Mouse (Mus musculus): ENCODE measurements around the gene Dnah12. TPM values are rescaled to one million over a fixed set of nuclear protein-coding genes. Genes with fewer than 3 reads are reported as not detected.
A peak's percentile ranks its signal among the peaks of the same experiment; 100 is the strongest.

The Dnah12 gene
- 0.05 TPM in 1 of 2 replicates, not detected in the other for polyA plus RNA-seq (2016; fragmentation: Nextera tagmentation; extraction: Ambion mirVana)

DNA sequence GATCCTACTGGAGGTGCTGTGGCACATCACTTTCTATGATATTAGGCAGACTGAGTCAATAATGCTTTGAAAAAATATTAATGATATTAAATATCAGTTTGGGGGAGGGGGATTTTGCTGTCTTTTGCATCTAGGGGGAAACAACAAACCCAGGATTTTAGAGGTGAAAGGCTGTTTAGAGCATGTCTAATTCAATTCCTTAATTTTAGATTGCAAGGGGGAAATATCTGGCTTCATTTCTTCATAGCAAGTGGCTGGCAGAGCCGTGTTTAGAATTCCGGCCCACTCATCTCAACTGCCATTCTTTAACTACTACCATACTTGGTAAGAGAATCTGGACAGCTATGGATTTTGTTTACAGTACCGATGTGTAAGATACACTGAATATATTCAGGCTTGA lies at the start of gene Dnah12:
Gene Dnah12, plus strand, starts transcription at position 301 of the 400 bp plus-strand sequence.
- Histone ChIP-seq H3K9me3 (replicated peaks) (no peaks in the 10 kb centered on the region), H3K4me2 (no peak within 1 kb of the TSS), H3K36me3 (no peaks in the 10 kb centered on the region), H3K27ac (ENCODE audit: poor library complexity, severe bottlenecking) (no peak within 1 kb of the TSS), H3K4me3 (no peak within 1 kb of the TSS), H3K27me3 (replicated peaks) (no peaks in the 10 kb centered on the region), H3K4me1 (replicated peaks) (peaks cover 3% of the 10 kb centered on the region; the same call in 1 of the 2 replicates), H3K9ac (no peak within 1 kb of the TSS)
- 84% methylated on average over 3 of the region's 3 CpGs for WGBS
- no peak for ATAC-seq (ENCODE audit: insufficient number of reproducible peaks, low FRiP score)

DNA sequence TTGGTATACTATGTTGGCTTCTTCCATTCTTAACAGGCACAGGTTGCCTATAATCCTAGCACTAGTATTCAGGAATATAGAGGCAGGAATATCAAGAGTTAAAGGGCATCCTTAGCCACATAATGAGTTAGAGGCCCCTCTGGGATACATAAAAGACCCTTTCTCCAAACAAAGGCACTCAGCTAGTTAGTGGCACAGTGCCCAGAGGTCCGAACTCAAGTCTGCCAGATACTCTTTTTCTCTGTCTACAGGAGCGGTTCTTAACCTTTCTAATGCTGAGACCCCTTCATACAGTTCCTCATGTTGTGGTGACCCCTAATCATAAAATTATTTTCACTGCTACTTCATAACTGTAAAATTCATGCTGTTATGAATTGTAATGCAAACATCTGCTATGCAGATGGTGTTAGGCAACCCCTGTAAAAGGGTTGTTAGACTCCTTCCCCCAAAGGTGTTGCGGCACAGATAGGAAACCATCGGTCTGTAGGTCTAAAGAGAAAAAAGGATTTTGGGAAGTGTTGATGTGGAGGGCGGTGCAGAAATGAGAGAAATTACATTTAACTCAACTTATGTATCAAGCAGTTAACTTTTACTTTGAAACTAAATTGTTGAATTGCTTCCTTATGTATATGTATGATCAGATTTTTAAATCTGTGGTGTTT lies 47.0 kb upstream of the Dnah12 start:
- Histone ChIP-seq H3K4me3 (no peak overlapping the region), H3K9me3 (replicated peaks) (no peaks in the 10 kb centered on the region), H3K9ac (no peak overlapping the region), H3K27ac (ENCODE audit: poor library complexity, severe bottlenecking) (no peak overlapping the region), H3K27me3 (replicated peaks) (no peaks in the 10 kb centered on the region), H3K4me2 (peak overlapping the region; percentile 13; the same call in 1 of the 2 replicates), H3K4me1 (replicated peaks) (peaks cover 13% of the 10 kb centered on the region), H3K36me3 (peaks cover 18% of the 10 kb centered on the region)
- 66% methylated on average over 5 of the region's 5 CpGs for WGBS
- ATAC-seq (ENCODE audit: insufficient number of reproducible peaks, low FRiP score), result no peak

DNA sequence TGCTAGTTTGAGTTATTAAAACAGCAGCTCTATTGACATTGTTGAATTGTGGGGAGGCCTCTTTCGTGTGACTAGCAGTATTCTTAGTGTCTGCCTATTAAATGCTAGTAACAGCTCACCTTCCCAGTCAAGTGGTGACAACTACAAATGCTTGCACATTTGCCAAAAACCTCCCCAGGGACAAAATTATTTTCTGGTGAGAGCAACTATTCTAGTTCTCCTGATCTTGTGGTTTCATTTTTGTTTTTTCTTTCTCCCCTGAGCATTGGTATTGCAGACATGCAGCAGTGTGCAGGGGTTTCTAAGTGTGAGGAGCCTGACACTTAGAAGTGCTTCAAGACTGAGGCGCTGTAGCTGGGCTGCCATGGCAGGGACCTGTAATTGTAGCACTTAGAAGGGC lies 45.3 kb upstream of the Dnah12 start:
- Histone ChIP-seq H3K4me1 (replicated peaks) (peaks cover 13% of the 10 kb centered on the region), H3K9ac (no peak overlapping the region), H3K36me3 (peaks cover 30% of the 10 kb centered on the region), H3K4me2 (no peak overlapping the region), H3K27ac (ENCODE audit: poor library complexity, severe bottlenecking) (no peak overlapping the region), H3K4me3 (no peak overlapping the region), H3K27me3 (replicated peaks) (no peaks in the 10 kb centered on the region), H3K9me3 (replicated peaks) (no peaks in the 10 kb centered on the region)
- WGBS, result 73% methylated on average over 2 of the region's 2 CpGs
- no peak for ATAC-seq (ENCODE audit: insufficient number of reproducible peaks, low FRiP score)

DNA sequence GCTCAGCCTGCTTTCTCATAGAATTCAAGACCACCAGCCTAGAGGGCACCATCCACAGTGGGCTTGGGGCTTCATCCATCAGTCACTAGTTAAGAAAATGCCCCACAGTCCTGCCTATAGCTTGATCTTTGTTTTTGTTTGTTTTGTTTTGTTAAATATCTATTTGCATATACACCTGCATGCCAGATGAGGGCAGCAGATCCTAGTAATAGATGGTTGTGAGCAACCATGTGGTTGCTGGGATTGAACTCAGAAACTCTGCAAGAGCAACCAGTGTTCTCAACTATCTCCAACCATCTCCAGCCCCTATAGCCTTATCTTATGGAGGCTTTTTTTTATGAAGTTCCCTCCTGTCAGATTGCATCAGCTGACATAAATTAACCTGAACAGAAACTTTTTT lies 41.2 kb upstream of the Dnah12 start:
- ATAC-seq (ENCODE audit: insufficient number of reproducible peaks, low FRiP score), result no peak
- Histone ChIP-seq H3K36me3 (peaks cover 58% of the 10 kb centered on the region), H3K27me3 (replicated peaks) (no peaks in the 10 kb centered on the region), H3K4me3 (no peak overlapping the region), H3K27ac (ENCODE audit: poor library complexity, severe bottlenecking) (no peak overlapping the region), H3K4me1 (replicated peaks) (0 out of 2 replicates have a peak, but pooled peaks cover 4% of the 10 kb centered on the region), H3K9ac (no peak overlapping the region), H3K4me2 (no peak overlapping the region), H3K9me3 (replicated peaks) (no peaks in the 10 kb centered on the region)

DNA sequence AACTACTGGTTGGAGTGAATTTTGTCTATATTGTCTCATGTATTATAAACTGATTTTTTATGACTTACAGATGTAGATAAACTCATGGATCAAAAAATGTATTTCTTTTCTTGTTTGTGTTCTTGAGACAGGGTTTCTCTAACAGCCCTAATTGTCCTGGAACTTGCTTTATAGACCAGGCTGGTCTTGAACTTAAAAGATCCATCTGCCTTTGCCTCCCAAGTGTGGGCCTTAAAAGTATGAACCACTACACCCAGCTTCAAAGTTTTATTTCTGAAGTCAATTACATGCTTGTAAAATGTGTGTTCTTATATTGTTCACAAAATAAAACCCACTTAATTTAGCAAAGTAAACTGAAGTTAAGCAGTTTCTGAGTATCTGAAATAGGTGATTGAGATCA lies 34.9 kb upstream of the Dnah12 start:
- peaks cover 4% of the 10 kb centered on the region for H3K4me1 ChIP-seq (replicated peaks)
- H3K27ac ChIP-seq (ENCODE audit: poor library complexity, severe bottlenecking), result no peak overlapping the region
- H3K27me3 ChIP-seq (replicated peaks), result no peaks in the 10 kb centered on the region
- no peak overlapping the region for H3K4me3 ChIP-seq
- H3K9ac ChIP-seq, result no peak overlapping the region
- ATAC-seq (ENCODE audit: insufficient number of reproducible peaks, low FRiP score), result no peak
- no peaks in the 10 kb centered on the region for H3K9me3 ChIP-seq (replicated peaks)
- H3K4me2 ChIP-seq, result no peak overlapping the region
- peaks cover 37% of the 10 kb centered on the region for H3K36me3 ChIP-seq

DNA sequence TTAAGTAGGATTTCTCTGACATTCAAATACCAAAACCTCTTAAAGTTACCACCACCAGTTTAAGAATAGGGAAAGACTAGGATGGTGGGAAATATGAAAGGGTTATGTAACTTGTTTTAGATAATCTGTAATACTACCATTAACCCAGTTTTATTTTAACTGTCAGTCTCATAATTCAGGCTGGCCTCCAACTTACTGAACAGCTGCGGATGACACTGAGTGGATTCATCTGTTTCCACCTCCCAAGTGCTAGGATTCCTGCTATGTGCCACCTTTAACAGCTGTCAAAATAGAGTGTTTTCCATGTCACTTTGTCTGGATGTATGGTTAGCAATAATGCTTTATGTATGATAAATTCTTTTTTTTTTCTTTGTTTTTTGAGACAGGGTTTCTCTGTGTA lies 32.8 kb upstream of the Dnah12 start:
- peaks cover 25% of the 10 kb centered on the region for H3K36me3 ChIP-seq

DNA sequence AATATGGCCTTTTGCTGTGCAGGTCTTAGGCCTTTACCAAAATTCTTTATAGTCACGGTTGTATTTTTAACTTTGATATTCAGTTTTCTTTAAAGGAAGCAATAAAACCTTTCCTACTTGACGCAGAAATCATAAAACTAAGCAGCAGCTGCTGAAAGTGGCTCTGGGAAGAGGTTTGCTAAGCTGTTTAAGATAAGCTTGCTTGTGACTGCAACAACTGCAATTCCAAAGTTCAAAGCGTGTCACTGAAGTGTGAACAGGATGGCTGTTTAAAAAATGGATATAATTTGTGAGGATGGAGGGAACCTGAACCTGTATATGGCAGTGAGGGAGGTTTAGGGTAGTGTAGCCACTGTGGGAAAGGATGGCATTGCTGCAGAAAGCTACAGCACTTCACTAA lies 31.1 kb upstream of the Dnah12 start:
- no peak overlapping the region for H3K4me2 ChIP-seq
- H3K27ac ChIP-seq (ENCODE audit: poor library complexity, severe bottlenecking), result no peak overlapping the region
- H3K9ac ChIP-seq, result no peak overlapping the region
- no peaks in the 10 kb centered on the region for H3K9me3 ChIP-seq (replicated peaks)
- H3K36me3 ChIP-seq, result peaks cover 28% of the 10 kb centered on the region
- no peak overlapping the region for H3K4me3 ChIP-seq
- no peaks in the 10 kb centered on the region for H3K27me3 ChIP-seq (replicated peaks)
- WGBS, result 61% methylated on average over 3 of the region's 3 CpGs
- ATAC-seq (ENCODE audit: insufficient number of reproducible peaks, low FRiP score), result no peak
- H3K4me1 ChIP-seq (replicated peaks), result peaks cover 11% of the 10 kb centered on the region

More for the DNA sequence above, 32.8 kb upstream of the Dnah12 start:
- Histone ChIP-seq H3K4me3 (no peak overlapping the region), H3K4me2 (no peak overlapping the region), H3K4me1 (replicated peaks) (peaks cover 4% of the 10 kb centered on the region), H3K27me3 (replicated peaks) (no peaks in the 10 kb centered on the region), H3K9me3 (replicated peaks) (no peaks in the 10 kb centered on the region), H3K9ac (no peak overlapping the region), H3K27ac (ENCODE audit: poor library complexity, severe bottlenecking) (no peak overlapping the region)
- WGBS, result 95% methylated on average over 1 of the region's 1 CpGs
- no peak for ATAC-seq (ENCODE audit: insufficient number of reproducible peaks, low FRiP score)

DNA sequence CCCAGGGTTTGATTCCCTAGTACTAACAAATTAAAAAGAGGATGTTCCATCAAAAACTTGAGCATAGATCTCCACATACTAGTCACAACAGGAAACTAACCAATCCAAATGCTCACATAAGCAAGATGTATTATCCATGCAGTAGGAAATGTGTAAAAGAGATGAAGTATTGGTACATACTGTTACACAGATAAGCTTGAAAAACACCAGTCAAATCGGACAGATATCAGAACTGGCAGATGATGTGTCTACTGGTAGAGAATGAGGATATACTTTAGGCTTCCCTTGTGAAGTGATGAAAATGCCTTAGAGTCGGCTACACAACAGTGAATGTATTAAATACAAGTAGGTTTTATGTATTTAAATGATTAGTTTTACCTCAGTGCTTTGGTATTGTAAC lies 30.6 kb upstream of the Dnah12 start:
- WGBS, result 75% methylated on average over 2 of the region's 2 CpGs
- Histone ChIP-seq H3K4me2 (no peak overlapping the region), H3K4me1 (replicated peaks) (peaks cover 13% of the 10 kb centered on the region), H3K4me3 (no peak overlapping the region), H3K9me3 (replicated peaks) (no peaks in the 10 kb centered on the region), H3K27me3 (replicated peaks) (no peaks in the 10 kb centered on the region), H3K27ac (ENCODE audit: poor library complexity, severe bottlenecking) (no peak overlapping the region), H3K9ac (no peak overlapping the region), H3K36me3 (peaks cover 25% of the 10 kb centered on the region)
- no peak for ATAC-seq (ENCODE audit: insufficient number of reproducible peaks, low FRiP score)

DNA sequence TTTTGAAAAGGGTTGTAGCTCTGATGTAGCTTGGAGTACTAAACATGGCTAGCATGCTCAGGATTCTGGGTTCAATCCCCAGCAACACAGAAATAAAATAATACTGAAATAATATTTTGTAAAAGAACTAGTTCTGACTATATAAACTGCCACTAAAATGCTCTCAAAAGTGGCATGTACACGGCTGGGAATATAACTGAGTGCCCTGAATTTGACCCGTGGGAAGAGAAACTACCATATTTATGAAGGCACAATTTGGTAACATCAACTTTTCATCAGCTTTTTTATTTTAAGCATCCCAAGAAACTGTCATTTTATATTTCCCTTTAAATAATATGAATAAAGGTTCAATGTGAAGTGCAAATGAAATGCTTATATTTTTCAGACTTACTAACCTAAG lies 29.2 kb upstream of the Dnah12 start:
- ATAC-seq (ENCODE audit: insufficient number of reproducible peaks, low FRiP score), result no peak
- Histone ChIP-seq H3K9me3 (replicated peaks) (no peaks in the 10 kb centered on the region), H3K27ac (ENCODE audit: poor library complexity, severe bottlenecking) (no peak overlapping the region), H3K27me3 (replicated peaks) (no peaks in the 10 kb centered on the region), H3K9ac (no peak overlapping the region), H3K36me3 (peaks cover 18% of the 10 kb centered on the region), H3K4me1 (replicated peaks) (peaks cover 21% of the 10 kb centered on the region), H3K4me3 (no peak overlapping the region), H3K4me2 (no peak overlapping the region)
- WGBS, result 89% methylated on average over 2 of the region's 2 CpGs

DNA sequence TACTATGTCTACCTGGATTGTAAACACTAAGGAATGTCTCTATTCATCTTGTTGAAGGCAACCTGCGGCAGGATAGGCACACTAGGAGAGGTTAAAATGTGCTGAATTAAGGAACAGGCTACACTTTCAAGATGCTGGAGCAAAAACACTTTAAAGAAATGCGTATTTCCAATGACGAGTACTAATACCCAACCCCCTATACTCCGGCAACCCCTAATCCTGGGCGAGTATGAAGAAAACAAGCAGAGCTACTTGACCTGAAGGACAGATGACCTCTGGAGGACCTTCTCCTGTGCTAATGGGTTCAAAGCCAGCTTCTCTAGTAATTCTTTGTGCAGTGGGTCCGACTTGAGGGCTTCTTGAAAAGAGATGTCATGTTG lies 25.1 kb upstream of the Dnah12 start:
- WGBS, result 17% methylated on average over 6 of the region's 6 CpGs
- peak overlapping the region; percentile 99 for H3K4me2 ChIP-seq
- no peak for ATAC-seq (ENCODE audit: insufficient number of reproducible peaks, low FRiP score)
- H3K4me3 ChIP-seq, result peak overlapping the region; percentile 85
- peaks cover 21% of the 10 kb centered on the region for H3K4me1 ChIP-seq (replicated peaks)
- no peaks in the 10 kb centered on the region for H3K9me3 ChIP-seq (replicated peaks)
- peak overlapping the region; percentile 77 for H3K27ac ChIP-seq (ENCODE audit: poor library complexity, severe bottlenecking)
- peaks cover 18% of the 10 kb centered on the region for H3K36me3 ChIP-seq
- H3K27me3 ChIP-seq (replicated peaks), result no peaks in the 10 kb centered on the region
- H3K9ac ChIP-seq, result peak overlapping the region; percentile 82

DNA sequence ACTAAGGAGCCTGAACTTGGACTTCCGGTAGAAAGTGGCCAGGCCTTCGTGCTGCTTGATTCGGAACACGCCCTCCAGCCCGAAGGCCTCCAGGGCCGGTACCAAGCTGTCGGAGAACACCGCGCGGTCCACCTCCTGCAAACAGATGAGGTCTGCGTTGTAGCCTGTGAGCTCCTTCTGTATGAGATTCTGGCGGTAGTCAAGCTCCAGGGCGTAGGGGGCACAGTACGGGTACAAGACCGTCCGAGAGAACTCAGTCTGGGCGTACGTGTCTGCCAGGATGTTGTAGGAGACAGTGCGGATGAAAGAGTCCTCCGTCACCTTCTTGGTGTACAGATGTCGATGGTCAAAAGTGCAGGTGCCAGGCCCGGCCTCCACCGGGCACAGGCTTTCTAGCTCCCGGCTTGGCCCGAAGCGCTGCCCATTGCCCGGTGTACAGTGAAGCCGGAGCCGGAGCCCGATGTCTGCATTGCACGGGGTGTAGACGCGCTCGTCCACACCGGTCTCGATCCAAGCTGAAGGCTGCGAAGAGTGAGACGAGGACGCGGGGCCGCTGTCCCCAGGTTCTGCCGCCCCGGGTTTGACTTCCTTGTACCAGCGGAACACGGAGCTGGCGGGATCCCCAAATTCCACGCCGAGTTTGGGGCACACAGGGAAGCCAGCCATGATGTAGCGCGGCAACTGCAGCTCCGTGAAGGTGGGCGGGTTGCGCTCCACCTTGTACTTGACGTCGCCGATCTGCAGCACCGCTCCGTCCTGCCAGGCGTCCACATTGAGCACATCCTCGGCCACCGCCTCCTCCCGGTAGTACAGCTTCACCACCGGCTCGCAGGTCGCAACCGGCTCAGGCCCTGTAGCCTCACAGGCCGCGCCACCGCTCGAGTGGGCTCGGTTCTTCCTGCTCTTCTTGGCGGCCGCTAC lies 24.4 kb upstream of the Dnah12 start:
- H3K9me3 ChIP-seq (replicated peaks), result no peaks in the 10 kb centered on the region
- H3K9ac ChIP-seq, result peak overlapping the region; percentile 82
- peak overlapping the region; percentile 99 for H3K4me2 ChIP-seq
- peak; percentile 56 for ATAC-seq (ENCODE audit: insufficient number of reproducible peaks, low FRiP score)
- WGBS, result under 1% methylated on average over 73 of the region's 73 CpGs
- peaks cover 21% of the 10 kb centered on the region for H3K4me1 ChIP-seq (replicated peaks)
- no peaks in the 10 kb centered on the region for H3K27me3 ChIP-seq (replicated peaks)
- peak overlapping the region; percentile 85 for H3K4me3 ChIP-seq
- H3K27ac ChIP-seq (ENCODE audit: poor library complexity, severe bottlenecking), result peak overlapping the region; percentile 77
- H3K36me3 ChIP-seq, result peaks cover 18% of the 10 kb centered on the region
